Mouse (Mus musculus) mesoderm, embryonic 11.5 days (tissue): ENCODE data around the gene Map2k6.
A peak's percentile ranks its signal among the peaks of the same experiment; 100 is the strongest.
"Not testable (repeated sequence)": the region's sequence is repeated elsewhere in the genome, so short reads cannot be mapped to it uniquely, and the experiment has no call there.

Experiments used
- DNase-seq: peaks from one replicate; pipeline ENCODE4 v3.0.0-alpha.2; 2012; ENCODE audit warnings: low read depth, low spot score

The Map2k6 gene

GRCm38 (mm10) chr11:110398553-110399239 lies at the start of gene Map2k6:
Map2k6 (plus strand) TSS chr11:110399122.
- DNase-seq = peak; percentile 87

GRCm38 (mm10) chr11:110354261-110354660 lies 44.7 kb upstream of the Map2k6 start:
- no peak for DNase-seq

GRCm38 (mm10) chr11:110355131-110355530 lies 43.8 kb upstream of the Map2k6 start:
- not testable (repeated sequence) for DNase-seq

- DNase-seq = peak; percentile 37
Measured at GRCm38 (mm10) chr11:110357756-110358551, 41.0 kb upstream of the Map2k6 start.

- DNase-seq = peak; percentile 65
Measured at GRCm38 (mm10) chr11:110365016-110365415, 33.9 kb upstream of the Map2k6 start.

GRCm38 (mm10) chr11:110366902-110367301 lies 32.0 kb upstream of the Map2k6 start:
- no peak for DNase-seq

GRCm38 (mm10) chr11:110367638-110368037 lies 31.3 kb upstream of the Map2k6 start:
- no peak for DNase-seq

- DNase-seq = peak; percentile 5
Measured at GRCm38 (mm10) chr11:110369312-110370019, 29.5 kb upstream of the Map2k6 start.

GRCm38 (mm10) chr11:110371827-110372226 lies 27.1 kb upstream of the Map2k6 start:
- no peak for DNase-seq

GRCm38 (mm10) chr11:110372266-110372954 lies 26.5 kb upstream of the Map2k6 start:
- no peak for DNase-seq

- no peak for DNase-seq
Measured at GRCm38 (mm10) chr11:110374036-110374435, 24.9 kb upstream of the Map2k6 start.

- peak; percentile 53 for DNase-seq
Measured at GRCm38 (mm10) chr11:110379661-110380309, 19.1 kb upstream of the Map2k6 start.

GRCm38 (mm10) chr11:110380310-110380668 lies 18.6 kb upstream of the Map2k6 start:
- DNase-seq = no peak

- no peak for DNase-seq
Measured at GRCm38 (mm10) chr11:110385487-110385886, 13.4 kb upstream of the Map2k6 start.

- no peak for DNase-seq
Measured at GRCm38 (mm10) chr11:110392763-110393162, 6.2 kb upstream of the Map2k6 start.

GRCm38 (mm10) chr11:110394788-110395452 lies 4.0 kb upstream of the Map2k6 start:
- no peak for DNase-seq

- no peak for DNase-seq
Measured at GRCm38 (mm10) chr11:110396085-110396484, 2.8 kb upstream of the Map2k6 start.

- no peak for DNase-seq
Measured at GRCm38 (mm10) chr11:110399240-110400150, 573 bp downstream of the Map2k6 start.

- no peak for DNase-seq
Measured at GRCm38 (mm10) chr11:110400283-110400682, 1.4 kb downstream of the Map2k6 start.

GRCm38 (mm10) chr11:110402671-110403070 lies 3.7 kb downstream of the Map2k6 start:
- DNase-seq = no peak
